Mouse (Mus musculus): Measurements from ENCODE around the gene Cpm.

The Cpm gene

DNA sequence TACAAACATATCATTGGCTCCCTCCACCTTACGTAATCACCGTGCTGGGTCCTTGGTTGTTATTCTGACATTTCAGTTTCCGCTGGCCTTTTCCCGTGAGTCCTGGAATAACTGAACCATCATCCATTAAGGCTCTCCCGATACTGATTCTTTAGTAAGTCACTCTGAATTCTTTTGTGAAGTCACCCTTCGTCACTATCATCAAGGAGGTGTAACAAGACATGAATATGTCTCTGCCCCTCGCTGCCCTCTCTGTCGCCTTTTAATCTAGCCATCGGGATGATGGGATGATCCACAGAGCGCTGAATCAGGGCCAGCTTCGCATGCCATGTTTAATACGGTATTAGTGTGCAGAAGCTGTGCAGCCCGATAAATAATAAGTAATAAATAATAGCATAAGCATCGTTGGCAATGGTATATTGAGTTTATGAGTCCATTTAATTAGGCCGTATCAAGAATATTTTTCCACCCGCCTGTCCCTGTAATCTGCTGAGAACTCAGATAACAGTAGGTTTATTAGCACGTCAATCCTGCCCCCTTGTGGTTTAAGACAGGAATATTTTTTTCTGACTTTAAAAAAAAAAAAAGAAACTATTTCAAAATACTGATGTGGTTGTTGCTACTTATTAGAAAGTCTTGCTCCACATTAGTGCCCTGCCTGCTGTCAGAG lies 47.5 kb downstream of the Cpm start:
- peak; percentile 55 to 56 for DNase-seq

DNA sequence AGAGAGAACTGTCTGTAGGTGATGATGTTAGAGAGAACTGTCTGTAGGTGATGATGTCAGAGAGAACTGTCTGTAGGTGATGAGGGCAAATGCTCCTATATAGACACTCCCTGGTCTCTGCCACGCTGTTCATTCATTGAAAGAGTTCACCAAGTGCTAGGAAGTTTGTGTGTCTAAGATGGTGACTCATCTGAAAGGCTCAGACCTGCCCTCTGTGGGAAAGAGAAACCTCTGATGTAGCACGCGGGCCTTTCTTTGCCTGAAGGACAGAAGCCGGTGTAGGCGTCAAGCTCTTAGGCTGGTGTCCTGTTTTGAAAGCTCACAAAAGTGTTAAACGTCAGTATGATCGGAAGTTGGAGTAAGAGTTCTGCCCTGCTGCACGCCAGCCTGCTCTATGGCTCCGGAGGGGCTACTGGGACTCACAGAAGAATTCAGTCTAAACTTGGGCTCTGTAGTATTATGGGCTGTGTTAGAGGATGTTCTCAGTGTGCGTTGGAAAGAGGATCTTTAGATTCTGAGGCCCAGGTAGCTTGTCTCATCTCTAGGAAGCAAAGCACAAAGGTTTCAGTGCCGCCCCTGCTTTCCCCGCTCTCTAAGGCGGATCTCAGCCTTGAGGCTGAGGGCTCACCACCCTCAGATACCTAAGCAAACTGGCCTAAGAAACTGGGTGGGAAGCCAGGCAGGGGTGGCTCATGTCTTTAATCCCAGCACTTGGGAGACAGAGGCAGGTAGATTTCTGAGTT lies 48.4 kb downstream of the Cpm start:
- DNase-seq: no peak

DNA sequence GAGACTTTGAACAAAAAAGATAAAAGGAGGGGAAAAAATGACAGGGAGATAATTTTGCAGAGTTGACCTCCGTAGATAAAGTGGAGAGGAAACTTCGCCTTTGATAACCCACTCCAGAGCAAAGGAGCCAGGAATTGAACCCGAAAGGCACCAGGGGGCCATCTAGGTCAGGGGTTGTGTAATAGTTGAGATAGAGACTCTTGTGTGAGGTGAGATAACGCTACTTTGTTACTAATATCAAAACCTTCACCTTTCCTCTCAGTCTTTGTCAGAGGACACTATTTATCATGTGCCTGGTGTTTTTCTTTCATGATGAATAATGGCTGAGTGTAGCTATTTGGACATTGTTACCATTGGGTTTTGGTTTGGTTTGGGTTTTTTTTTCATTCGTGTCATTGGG lies 49.1 kb downstream of the Cpm start:
- DNase-seq: no peak

DNA sequence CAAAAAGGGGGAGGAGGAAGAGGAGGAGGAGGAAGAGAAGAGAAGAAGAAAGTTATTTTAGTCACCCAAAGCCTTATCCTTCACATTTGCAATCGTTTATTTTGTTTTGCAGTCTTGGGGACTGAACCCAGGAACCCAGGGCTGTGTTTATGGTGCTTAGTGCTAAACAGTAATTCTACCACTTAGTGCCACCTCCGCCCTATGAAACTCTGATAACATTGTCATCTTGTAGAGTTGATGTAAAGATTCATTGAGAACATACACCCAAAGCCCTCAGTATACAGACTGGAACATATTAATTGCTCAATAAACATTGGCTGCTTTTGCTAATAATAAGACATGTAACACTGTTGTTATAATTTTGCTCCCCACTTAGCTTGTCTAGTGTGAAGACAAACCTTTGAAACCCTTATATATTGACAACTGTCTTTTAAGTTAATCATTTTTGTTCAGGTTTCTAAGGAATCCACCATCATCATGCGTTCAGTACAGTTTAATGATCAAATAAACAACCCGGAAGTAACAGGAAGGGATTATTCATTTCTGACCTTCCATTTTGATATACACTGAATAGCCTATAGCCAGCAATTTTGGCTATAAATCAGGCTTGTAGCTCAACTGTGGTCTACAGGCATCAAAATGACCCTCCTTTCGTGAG lies 49.9 kb downstream of the Cpm start:
- no peak for DNase-seq

DNA sequence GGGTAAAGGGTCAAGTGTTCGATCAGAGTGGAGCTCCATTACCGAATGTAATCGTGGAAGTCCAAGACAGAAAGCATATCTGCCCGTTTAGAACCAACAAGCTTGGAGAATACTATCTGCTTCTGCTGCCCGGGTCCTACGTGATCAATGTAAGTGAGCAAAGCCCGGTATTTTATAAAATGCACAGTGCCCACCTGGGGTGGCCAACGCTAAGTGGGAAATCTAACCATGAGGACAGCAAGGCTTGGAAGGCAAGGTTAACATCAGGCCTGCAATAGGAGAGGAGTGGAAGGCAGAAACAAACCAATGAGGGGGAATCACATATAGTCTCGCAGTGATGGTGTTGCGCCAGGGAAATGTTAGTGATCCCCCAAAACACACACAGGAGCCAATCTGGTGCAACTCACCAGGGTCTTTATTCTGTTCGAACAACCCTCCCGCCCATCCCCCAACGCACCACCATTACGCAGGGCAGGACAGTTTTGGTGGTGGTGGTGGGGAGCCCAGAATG lies 50.7 kb downstream of the Cpm start:
- DNase-seq: no peak

DNA sequence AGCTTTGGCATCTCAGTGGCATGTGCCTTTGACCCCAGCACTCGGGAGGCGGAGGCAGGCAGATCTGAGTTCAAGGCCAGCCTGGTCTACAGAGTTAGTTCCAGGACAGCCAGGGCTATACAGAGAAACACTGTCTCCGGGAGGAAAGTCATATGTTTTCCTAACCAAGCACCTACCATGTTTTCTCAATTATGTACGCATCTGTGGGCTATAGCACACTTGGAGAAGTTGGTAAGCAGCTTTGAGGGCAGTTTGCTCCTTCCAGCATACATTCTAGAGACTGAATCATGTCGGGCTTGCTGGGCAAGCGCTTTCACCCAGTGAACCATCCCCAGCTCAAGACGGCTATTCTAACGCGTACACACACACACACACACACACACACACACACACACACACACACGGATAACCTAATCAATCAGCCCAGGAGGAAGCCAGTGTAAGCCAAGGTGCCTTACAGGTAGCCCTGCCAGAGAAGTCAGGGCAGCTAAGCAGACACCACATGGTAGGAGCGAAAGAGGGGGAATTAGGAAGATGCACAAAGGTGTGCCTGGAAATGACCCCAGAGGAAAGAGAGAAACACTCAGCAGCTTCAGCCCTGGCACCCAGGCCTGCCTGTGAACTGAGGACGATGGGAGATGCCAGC lies 51.7 kb downstream of the Cpm start:
- DNase-seq: no peak

DNA sequence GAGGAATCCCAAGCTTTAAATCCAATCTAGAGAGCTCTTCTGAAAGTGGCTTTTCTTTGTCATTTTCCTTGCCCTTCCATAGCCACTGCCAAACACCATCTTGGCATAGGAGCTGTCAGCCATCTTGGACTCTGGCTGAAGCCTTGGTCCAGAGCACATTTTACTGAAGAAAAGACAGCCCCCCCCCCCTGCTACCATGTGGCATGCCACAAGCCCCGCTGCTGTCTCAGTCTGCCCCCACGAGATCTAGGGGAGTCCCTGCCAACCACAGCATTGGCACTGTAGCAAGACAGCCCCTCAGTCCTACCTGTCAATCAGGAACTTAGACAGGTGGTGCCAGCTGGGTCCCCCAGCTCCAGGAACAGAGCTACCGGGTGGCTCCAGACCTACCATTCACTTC lies 52.2 kb downstream of the Cpm start:
- DNase-seq: no peak

DNA sequence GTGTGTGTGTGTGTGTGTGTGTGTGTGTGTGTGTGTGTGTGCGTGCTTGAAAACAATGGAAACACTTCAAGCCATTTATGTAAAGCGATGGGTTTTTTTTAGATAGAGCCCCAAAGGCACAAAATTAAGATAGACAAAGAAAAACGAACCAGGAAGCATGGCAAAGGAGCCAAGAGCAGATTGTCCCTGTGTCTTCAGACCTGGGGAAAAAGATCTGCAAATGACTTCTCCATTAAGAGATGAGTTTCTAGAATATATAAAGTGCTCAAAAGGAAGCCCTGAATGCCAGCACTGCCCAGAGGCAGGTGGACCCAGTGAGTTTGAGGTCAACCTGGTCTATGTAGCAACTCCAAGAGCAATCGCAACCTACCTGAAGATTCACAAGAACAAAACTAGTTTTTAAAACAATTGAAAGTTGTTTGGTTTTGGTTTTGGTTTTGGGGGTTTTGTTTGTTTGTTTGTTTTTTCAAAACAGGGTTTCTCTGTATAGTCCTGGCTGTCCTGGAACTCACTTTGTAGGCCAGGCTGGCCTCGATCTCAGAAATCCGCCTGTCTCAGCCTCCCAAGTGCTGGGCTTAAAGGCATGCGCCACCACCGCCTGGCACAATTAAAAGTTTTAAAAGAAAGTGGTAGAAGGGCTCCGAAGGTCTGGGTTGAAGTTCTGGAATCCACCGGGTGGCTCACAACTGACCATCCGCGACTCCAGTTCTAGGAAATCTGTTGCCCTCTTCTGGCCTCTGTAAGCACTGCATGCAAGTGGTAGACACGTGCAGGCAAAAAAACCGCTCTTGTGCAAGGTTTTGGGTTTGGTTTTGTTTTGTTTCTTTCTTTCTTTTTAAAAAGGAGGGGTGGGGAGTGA lies 52.9 kb downstream of the Cpm start:
- DNase-seq: peak; percentile 55 to 57

DNA sequence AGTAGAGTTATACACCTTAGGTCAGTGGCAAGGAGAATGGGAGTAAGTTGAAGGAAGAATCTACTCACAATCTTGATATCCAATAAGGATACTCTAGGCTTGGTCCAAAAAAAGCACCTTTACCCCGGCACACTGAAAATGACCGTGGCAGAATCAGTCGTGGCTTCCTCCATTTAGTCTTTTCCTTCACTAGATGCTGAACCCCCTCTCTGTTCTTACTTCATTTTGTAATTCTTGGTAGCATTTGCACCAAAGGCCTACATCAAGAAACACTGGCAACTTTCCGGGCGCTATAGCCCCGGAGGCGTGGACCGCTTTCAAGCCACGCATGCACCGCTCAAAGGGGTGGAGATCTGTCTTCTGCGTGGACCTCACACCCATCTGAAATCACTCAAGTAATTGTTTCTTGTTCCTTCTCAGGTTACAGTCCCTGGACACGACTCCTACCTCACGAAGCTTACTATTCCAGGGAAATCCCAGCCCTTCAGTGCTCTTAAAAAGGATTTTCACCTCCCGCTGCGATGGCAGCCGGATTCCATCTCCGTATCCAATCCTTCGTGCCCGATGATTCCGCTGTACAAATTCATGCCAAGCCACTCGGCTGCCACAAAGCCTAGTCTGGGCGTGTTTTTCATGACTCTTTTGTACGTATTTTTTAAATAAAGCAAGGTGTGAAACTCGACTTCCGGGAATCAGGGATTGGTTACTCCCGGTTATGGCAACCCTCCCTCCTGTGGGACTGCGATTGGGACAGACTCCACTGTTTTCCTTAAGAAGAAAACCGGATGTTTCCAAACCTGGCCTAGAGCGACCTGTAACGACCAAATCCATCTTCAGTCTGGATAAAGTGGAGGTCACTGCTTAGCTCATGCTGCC lies 53.8 kb downstream of the Cpm start:
- DNase-seq: no peak

DNA sequence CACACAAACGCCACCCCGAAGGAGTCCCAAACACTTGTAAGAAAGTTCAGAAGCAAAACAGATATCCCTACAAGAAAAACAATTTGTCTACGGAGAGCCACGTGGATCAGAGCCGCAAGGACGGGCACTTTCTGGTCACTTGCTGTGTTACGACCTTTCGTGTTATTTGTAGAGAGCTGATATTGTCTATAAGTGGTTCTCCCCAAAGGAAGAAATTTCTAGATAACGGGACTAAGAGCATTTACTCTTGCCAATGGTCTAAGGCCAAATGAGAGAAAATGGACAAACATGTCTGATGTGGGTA lies 54.4 kb downstream of the Cpm start:
- DNase-seq: no peak

DNA sequence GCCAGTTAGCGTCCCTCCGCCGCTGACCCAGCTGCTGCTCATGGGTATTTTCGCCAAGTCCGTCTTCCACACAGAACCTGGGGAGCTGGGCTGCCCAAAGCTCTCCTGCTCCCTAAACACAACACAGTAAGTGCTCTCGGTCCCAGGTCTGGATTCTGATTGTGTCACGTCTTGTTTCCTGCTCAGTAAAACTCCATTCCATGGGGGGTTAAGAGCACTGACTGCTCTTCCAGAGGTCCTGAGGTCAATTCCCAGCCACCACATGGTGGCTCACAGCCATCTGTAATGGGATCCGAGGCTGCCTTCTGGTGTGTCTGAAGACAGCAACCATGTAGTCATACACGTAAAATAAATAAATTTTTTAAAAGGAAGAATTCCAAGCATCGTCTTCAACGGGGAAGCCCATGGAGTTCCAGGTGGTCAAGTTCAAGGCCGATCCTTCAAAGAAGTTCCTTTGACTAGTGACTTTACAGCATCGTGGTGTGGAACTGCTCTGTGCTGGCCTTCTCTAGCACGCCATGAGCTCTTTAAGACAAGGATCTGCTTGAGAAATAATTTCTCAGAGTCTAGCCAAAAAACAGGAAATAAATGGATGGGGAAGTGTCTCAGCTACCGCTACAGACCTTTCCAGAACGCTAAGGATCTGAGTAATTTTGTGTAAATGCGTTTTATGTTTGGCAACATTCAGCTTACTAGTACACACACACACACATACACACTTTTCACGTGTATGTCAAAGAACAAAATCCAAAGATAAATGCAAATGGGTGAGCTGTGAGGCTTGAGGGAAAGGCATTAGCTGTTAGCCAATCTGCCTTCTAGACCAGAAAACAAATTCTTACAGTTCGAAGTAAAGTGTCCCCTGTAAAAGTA lies 55.2 kb downstream of the Cpm start:
- DNase-seq: no peak

DNA sequence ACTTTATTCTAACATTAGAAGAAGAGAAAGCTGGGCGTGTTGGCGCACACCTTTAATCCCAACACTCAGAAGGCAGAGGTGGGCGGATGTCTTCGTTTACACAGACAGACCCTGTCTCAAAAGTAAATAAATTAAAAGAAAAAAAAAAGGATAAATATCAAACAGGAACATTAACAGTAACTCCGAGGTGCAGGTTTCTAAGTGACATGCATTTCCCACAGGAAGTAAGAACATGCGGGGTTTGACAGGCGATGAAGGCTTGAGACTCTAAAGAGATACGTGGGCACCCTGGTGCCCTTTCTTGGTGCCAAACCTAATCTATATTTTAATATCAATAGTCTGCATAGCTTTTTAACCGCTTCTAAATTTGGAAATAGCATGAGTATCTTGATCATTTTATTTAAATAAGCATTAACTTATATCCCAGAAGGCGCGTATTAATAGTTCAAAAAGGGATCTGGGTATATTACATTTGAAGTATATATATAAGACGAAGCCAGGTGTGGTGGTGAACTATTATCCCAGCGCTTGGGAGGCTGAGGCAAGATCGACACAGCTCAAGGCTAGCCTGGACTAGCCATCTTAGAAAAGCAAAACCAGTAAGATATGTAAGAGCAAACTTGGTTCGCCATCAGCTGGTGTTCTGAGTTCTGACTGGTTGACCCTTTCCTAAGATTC lies 56.0 kb downstream of the Cpm start:
- no peak for DNase-seq

DNA sequence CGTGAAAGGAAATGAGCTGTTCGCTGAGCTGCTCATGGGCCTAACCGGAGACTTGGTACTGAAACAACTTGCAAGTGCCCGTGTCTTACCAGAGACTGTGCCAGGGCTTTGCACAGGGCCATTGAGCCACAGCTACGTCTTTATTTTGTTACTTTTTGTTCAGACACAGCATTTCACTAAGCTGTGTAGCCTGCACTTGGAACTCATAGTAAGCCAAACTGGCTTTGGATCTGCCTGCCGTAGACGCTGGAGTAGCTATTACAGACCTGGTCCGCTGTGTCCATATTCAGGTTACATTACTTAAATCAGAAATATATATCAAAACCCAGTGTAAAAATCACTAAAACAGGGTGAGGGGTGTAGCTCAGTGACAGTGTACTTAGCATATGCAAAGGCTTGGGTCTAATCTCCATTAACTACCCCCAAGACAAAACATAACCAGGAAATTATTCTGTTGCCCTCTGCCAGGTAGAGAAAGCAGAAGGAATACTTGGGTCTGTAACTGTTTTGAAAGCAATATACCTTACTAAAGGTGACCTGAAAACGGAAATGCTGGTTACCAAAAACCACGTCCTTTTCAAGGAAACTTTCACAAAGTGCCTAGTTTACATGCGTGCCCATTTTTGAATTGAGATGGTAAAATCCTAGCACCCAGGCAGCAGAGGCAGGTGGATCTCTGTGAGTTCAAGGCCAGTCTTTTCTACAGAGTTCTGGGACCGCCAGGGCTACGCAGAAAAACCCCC lies 56.7 kb downstream of the Cpm start:
- no peak for DNase-seq

DNA sequence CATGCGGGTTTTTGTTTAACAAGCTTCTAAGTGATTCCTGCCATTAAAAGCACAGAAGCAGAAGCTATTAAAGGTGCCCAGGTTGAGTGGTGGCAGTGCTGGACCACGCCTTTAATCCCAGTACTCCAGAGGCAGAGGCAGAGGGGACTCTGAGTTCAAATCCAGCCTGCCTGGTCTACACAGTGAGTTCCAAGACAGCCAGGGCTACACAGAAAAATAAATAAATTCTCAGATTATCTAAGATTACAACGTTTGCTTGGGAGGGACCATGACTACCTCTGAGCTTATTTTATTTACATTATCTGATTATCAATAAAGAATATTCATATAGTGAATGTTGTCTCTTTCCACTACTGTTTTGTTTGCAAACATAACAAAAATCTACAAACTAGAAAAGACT lies 57.7 kb downstream of the Cpm start:
- DNase-seq: no peak

DNA sequence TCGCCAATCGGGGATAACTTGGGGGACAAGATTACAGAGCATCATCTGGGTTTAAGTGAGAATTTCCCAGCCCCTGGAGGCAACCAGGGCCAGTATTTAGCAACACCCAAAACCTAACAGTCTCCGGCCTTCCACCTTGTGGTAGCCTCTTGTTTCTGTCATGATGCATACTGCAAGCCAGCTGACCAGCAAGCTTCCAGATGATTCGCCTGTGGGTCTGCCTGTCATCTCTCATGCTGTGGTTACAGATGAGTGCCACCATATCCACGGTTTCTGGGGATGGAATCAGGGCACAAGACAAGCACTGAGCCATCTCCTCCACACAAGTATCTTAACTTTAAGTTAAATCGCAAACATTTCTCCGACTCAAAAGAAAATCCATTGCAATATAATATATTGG lies 58.3 kb downstream of the Cpm start:
- DNase-seq: no peak

DNA sequence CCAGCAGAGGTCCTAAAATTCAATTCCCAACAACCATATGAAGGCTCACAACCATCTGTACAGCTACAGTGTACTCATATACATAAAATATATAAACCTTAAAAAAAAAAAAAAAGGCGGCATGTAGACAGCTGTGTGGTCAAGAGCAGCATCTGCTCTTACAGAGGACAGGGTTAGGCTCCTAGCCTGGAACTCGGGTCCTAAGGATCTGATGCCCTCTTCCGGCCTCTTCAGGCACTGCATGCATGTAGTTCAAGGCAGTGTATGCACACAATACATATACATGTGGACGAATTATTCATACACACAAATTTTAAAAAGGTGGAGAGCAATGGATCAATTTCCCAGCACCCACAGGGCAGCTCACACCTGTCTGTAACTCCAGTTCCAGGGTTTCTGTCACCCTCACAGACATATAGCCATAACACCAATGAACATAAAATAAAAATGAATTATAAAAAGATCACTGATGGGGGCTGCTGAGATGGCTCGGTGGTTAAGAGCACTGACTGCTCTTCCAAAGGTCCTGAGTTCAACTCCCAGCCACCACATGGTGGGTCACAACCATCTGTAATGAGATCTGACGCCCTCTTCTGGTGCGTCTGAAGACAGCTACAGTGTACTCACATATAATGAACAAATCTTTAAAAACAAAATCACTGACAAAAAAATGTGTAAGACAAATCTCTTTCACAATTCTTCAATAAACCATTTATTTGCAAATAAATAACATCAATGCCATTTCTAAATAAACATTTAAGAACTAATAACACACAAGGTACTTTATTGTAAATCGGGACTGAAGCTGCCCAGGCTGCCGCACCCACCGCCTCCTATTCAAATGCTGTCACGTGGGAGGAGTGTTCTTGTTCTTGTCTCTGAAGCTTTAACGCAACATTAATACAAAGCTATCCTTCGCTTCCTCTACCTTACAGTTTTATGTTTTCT lies 59.2 kb downstream of the Cpm start:
- DNase-seq: peak; percentile 50

DNA sequence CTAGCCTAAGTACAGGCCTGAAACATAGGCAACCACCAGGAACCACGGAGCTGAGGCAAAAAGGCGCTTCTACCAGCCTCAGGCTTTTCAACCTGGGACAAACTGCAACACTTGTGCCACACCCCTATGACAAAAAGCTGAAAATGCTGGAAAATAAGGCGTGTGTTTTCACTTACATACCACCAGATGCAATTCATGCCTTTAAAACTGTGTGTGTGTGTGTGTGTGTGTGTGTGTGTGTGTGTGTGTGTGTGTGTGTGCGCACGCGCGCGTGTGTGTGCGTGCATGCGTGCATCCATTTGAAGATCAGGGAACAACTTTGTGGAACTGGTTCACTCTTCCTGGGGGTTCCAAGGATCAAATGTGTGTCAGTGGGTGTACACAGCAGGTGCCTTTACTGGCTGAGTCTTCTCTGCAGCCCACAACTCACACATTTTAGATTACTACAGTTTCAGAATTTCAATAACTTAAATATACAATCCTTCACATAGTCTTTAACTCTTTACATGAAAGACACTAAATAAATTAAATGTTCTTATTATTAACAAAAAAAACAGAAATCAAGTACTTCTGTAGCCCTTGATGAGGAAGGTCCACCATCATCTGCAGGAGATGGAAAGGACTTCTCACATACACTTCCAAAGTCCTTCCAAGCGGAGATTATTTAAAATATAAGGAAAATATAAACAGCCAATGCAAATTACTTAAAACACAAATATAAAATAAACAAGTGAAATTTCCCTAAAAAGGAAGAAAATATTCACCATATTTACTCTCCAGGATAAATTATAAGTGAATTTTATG lies 60.2 kb downstream of the Cpm start:
- no peak for DNase-seq

DNA sequence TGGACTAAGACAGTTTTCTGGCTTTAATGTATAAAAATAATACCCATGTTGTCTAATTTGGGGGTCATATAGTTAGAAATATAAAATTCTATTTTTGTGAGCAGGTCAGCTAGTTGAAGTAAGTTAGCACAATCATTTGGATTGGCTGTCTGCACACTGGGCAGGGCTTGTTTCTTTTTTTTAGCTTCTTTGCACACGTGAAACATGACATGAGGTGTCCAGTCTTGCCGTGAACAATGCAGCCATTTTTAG lies 60.7 kb downstream of the Cpm start:
- DNase-seq: no peak
